Comparison of ENCODE assay signal across 8 mouse cellular contexts in genomic region chr1:75318301-75318700, GRCm38 (mm10). TPM values are rescaled to one million over a fixed set of nuclear protein-coding genes. Genes with fewer than 3 reads are reported as not detected.
DNase-seq lines count a peak whose midpoint lies in the region; ATAC-seq and TF ChIP-seq lines count a peak whose summit lies in the region.

No protein-coding gene starts in this region.

- no peak overlapping the region; the same call in 1 of the 2 replicates for H3K9ac ChIP-seq in lung, postnatal 0 days (replicated peaks; ENCODE audit: low read depth)
- H3K9ac ChIP-seq in limb, embryonic 11.5 days (ENCODE audit: low read length), result no peak overlapping the region
- H3K9ac ChIP-seq in neural tube, embryonic 15.5 days (replicated peaks), result 0 out of 2 replicates have a peak overlapping the region, but pooled peaks have one; percentile 17

- DNase-seq in cerebellum, adult 11-12 months, result peak; percentile 58
- no peak for DNase-seq in cerebellum, postnatal 10 days
- no peak for DNase-seq in lung, postnatal 0 days (ENCODE audit: low spot score)
- no peak for DNase-seq in lung, adult 18-20 months
- peak; percentile 32 for DNase-seq in limb, embryonic 11.5 days (ENCODE audit: low spot score)
- no peak for DNase-seq in yolk sac, embryonic 10.5 days (ENCODE audit: low spot score)
- DNase-seq in urinary bladder, adult 18-20 months (ENCODE audit: low spot score in 2 of 2), result no peak

- TF ChIP-seq CTCF in lung, postnatal 0 days (IDR thresholded peaks at IDR 0.05), result no peak

- WGBS in lung, postnatal 0 days, result 70% methylated on average over 3 of the region's 3 CpGs
- 75% methylated on average over 3 of the region's 3 CpGs for WGBS in limb, embryonic 11.5 days
- WGBS in neural tube, embryonic 15.5 days, result 74% methylated on average over 3 of the region's 3 CpGs

- H3K36me3 ChIP-seq in lung, postnatal 0 days (ENCODE audit: insufficient read depth, low read length), result peaks cover 15% of the 10 kb centered on the region
- peaks cover 3% of the 10 kb centered on the region for H3K36me3 ChIP-seq in limb, embryonic 11.5 days (ENCODE audit: control insufficient read depth, insufficient read depth, low read length)
- H3K36me3 ChIP-seq in neural tube, embryonic 15.5 days, result peaks cover 21% of the 10 kb centered on the region

- no peak for TF ChIP-seq EP300 in lung, postnatal 0 days (IDR thresholded peaks at IDR 0.05)

- H3K27ac ChIP-seq in lung, postnatal 0 days (ENCODE audit: low read length), result peak overlapping the region; percentile 54; the same call in 1 of the 2 replicates
- 0 out of 2 replicates have a peak overlapping the region, but pooled peaks have one; percentile 36 for H3K27ac ChIP-seq in limb, embryonic 11.5 days (replicated peaks; ENCODE audit: low read depth, low read length)
- peak overlapping the region; percentile 72 for H3K27ac ChIP-seq in neural tube, embryonic 15.5 days (replicated peaks)

- no peaks in the 10 kb centered on the region for H3K9me3 ChIP-seq in lung, postnatal 0 days (ENCODE audit: low read length)
- no peaks in the 10 kb centered on the region for H3K9me3 ChIP-seq in limb, embryonic 11.5 days (ENCODE audit: control insufficient read depth, low read length)
- H3K9me3 ChIP-seq in neural tube, embryonic 15.5 days (replicated peaks), result no peaks in the 10 kb centered on the region

- ATAC-seq in lung, postnatal 0 days, result no peak
- ATAC-seq in limb, embryonic 11.5 days (ENCODE audit: insufficient number of reproducible peaks, low FRiP score, low TSS enrichment, low read depth), result no peak
- no peak for ATAC-seq in neural tube, embryonic 15.5 days (ENCODE audit: low FRiP score)

- H3K27me3 ChIP-seq in lung, postnatal 0 days (replicated peaks; ENCODE audit: insufficient read depth, low read length), result no peaks in the 10 kb centered on the region
- H3K27me3 ChIP-seq in limb, embryonic 11.5 days (ENCODE audit: control insufficient read depth, insufficient read depth, low read length), result no peaks in the 10 kb centered on the region
- H3K27me3 ChIP-seq in neural tube, embryonic 15.5 days (replicated peaks), result no peaks in the 10 kb centered on the region

- H3K4me2 ChIP-seq in lung, postnatal 0 days (replicated peaks; ENCODE audit: low read depth, low read length), result peak overlapping the region; percentile 27; the same call in 1 of the 2 replicates
- peak overlapping the region; percentile 33; the same call in 1 of the 2 replicates for H3K4me2 ChIP-seq in limb, embryonic 11.5 days (ENCODE audit: low read depth, severe bottlenecking)
- peak overlapping the region; percentile 43 for H3K4me2 ChIP-seq in neural tube, embryonic 15.5 days

- peaks cover 7% of the 10 kb centered on the region; the same call in 1 of the 2 replicates for H3K4me1 ChIP-seq in lung, postnatal 0 days (ENCODE audit: insufficient read depth, low read depth, low read length)
- H3K4me1 ChIP-seq in limb, embryonic 11.5 days (ENCODE audit: control insufficient read depth, insufficient read depth, low read length), result peaks cover 5% of the 10 kb centered on the region; the same call in 1 of the 2 replicates
- peaks cover 15% of the 10 kb centered on the region for H3K4me1 ChIP-seq in neural tube, embryonic 15.5 days

- H3K4me3 ChIP-seq in lung, postnatal 0 days (ENCODE audit: low read depth, low read length), result no peak overlapping the region
- 0 out of 2 replicates have a peak overlapping the region, but pooled peaks have one; percentile 6 for H3K4me3 ChIP-seq in limb, embryonic 11.5 days (ENCODE audit: low read depth, low read length)
- H3K4me3 ChIP-seq in neural tube, embryonic 15.5 days (replicated peaks), result peak overlapping the region; percentile 79

RNA-seq across cellular contexts. Expression of gene Dnpep, which starts 0.5 kb away (rescaled TPM):
- polyA plus RNA-seq in lung, postnatal 0 days (2015; fragmentation: Nextera tagmentation; extraction: Ambion mirVana), result 109 TPM in 2 replicates
- 112 TPM in 2 replicates for polyA plus RNA-seq in limb, embryonic 11.5 days (2014; fragmentation: Nextera tagmentation; extraction: Ambion mirVana)
- polyA plus RNA-seq in neural tube, embryonic 15.5 days (2015; fragmentation: Nextera tagmentation; extraction: Ambion mirVana), result 145 and 154 TPM in 2 replicates

RNA-seq across cellular contexts. Expression of gene Resp18, which starts 40.1 kb away (rescaled TPM):
- polyA plus RNA-seq in lung, postnatal 0 days (2015; fragmentation: Nextera tagmentation; extraction: Ambion mirVana), result 1.5 and 1.8 TPM in 2 replicates
- polyA plus RNA-seq in limb, embryonic 11.5 days (2014; fragmentation: Nextera tagmentation; extraction: Ambion mirVana), result not detected in 2 replicates
- polyA plus RNA-seq in neural tube, embryonic 15.5 days (2015; fragmentation: Nextera tagmentation; extraction: Ambion mirVana), result 241 and 302 TPM in 2 replicates

RNA-seq across cellular contexts. Expression of gene Des, which starts 41.8 kb away (rescaled TPM):
- 59.4 and 67.3 TPM in 2 replicates for polyA plus RNA-seq in lung, postnatal 0 days (2015; fragmentation: Nextera tagmentation; extraction: Ambion mirVana)
- 5.0 and 5.3 TPM in 2 replicates for polyA plus RNA-seq in limb, embryonic 11.5 days (2014; fragmentation: Nextera tagmentation; extraction: Ambion mirVana)
- 10.9 and 16.0 TPM in 2 replicates for polyA plus RNA-seq in neural tube, embryonic 15.5 days (2015; fragmentation: Nextera tagmentation; extraction: Ambion mirVana)

RNA-seq across cellular contexts. Expression of gene Ptprn, which starts 54.0 kb away (rescaled TPM):
- 0.90 and 0.92 TPM in 2 replicates for polyA plus RNA-seq in lung, postnatal 0 days (2015; fragmentation: Nextera tagmentation; extraction: Ambion mirVana)
- polyA plus RNA-seq in limb, embryonic 11.5 days (2014; fragmentation: Nextera tagmentation; extraction: Ambion mirVana), result 0.16 and 0.17 TPM in 2 replicates
- 25.6 and 32.4 TPM in 2 replicates for polyA plus RNA-seq in neural tube, embryonic 15.5 days (2015; fragmentation: Nextera tagmentation; extraction: Ambion mirVana)

RNA-seq across cellular contexts. Expression of gene Speg, which starts 56.8 kb away (rescaled TPM):
- polyA plus RNA-seq in lung, postnatal 0 days (2015; fragmentation: Nextera tagmentation; extraction: Ambion mirVana), result 15.4 and 16.4 TPM in 2 replicates
- 32.9 and 33.6 TPM in 2 replicates for polyA plus RNA-seq in limb, embryonic 11.5 days (2014; fragmentation: Nextera tagmentation; extraction: Ambion mirVana)
- 20.1 and 21.7 TPM in 2 replicates for polyA plus RNA-seq in neural tube, embryonic 15.5 days (2015; fragmentation: Nextera tagmentation; extraction: Ambion mirVana)

Comparison
In these comparisons a context has a peak if more than half of its experiments do, and no peak if none do; other contexts are left out.
1. DNase-seq: peak in cerebellum, adult 11-12 months (single experiment) and limb, embryonic 11.5 days (single experiment); none in cerebellum, postnatal 10 days (0 of 2), lung, postnatal 0 days (single experiment), lung, adult 18-20 months (0 of 2), yolk sac, embryonic 10.5 days (single experiment) and urinary bladder, adult 18-20 months (0 of 2).
2. RNA of gene Resp18, which starts 40.1 kb away (polyA plus RNA-seq): 241 to 302 TPM in neural tube, embryonic 15.5 days; 1.5 to 1.8 TPM in lung, postnatal 0 days and not detected in limb, embryonic 11.5 days; every median in the first group is over 10 times any median in the second.
3. Peak in every context shown above with its lines, with median percentiles within 50 percentile points of each other: H3K27ac ChIP-seq and H3K4me2 ChIP-seq.